Mouse (Mus musculus) MEL-GATA-1-ER (cell line): Measurements from ENCODE around the gene Frmd8.

Experiments used
- DNase-seq: peaks from one replicate; pipeline ENCODE4 v3.0.0-alpha.2; 2012; ENCODE audit warnings: low read depth; ENCODE audit errors: extremely low read depth

Frmd8 gene

GRCm38 (mm10) chr19:5808955-5809711, 65.9 kb downstream of the Frmd8 start:
- no peak for DNase-seq

- DNase-seq = no peak
Measured at GRCm38 (mm10) chr19:5807740-5808139, 67.3 kb downstream of the Frmd8 start.

GRCm38 (mm10) chr19:5806809-5807205, 68.3 kb downstream of the Frmd8 start:
- no peak for DNase-seq

- DNase-seq = no peak
Measured at GRCm38 (mm10) chr19:5806051-5806808, 68.8 kb downstream of the Frmd8 start.

- no peak for DNase-seq
Measured at GRCm38 (mm10) chr19:5804371-5804899, 70.6 kb downstream of the Frmd8 start.

- DNase-seq = no peak
Measured at GRCm38 (mm10) chr19:5803881-5804279, 71.2 kb downstream of the Frmd8 start.

GRCm38 (mm10) chr19:5803041-5803880, 71.8 kb downstream of the Frmd8 start:
- DNase-seq = peak; percentile 90

GRCm38 (mm10) chr19:5802787-5803040, 72.4 kb downstream of the Frmd8 start:
- no peak for DNase-seq

- DNase-seq = peak; percentile 80
Measured at GRCm38 (mm10) chr19:5802011-5802786, 72.9 kb downstream of the Frmd8 start.

- DNase-seq = no peak
Measured at GRCm38 (mm10) chr19:5801432-5801964, 73.6 kb downstream of the Frmd8 start.

GRCm38 (mm10) chr19:5800632-5801431, 74.2 kb downstream of the Frmd8 start:
- DNase-seq = peak; percentile 36

- DNase-seq = no peak
Measured at GRCm38 (mm10) chr19:5800350-5800631, 74.8 kb downstream of the Frmd8 start.
